Mouse (Mus musculus) heart, adult 11 months (tissue): ENCODE data around the gene Zfp804b.
A peak's percentile ranks its signal among the peaks of the same experiment; 100 is the strongest.

ENCODE experiments used
- DNase-seq: peaks from one replicate; pipeline ENCODE4 v3.0.0; 2022

The Zfp804b gene

GRCm38 (mm10) chr5:7344145-7345010 lies at the start of gene Zfp804b:
Zfp804b (minus strand) TSS chr5:7344756.
- peak; percentile 82 for DNase-seq

GRCm38 (mm10) chr5:7364616-7365015 lies 20.1 kb upstream of the Zfp804b start:
- peak; percentile 81 for DNase-seq

GRCm38 (mm10) chr5:7345011-7345389 lies 444 bp upstream of the Zfp804b start:
- DNase-seq: no peak

- no peak for DNase-seq
Observed at GRCm38 (mm10) chr5:7325594-7325993, 19.0 kb downstream of the Zfp804b start.

- no peak for DNase-seq
Observed at GRCm38 (mm10) chr5:7303819-7304218, 40.7 kb downstream of the Zfp804b start, which contains the start of gene Tex47. Tex47 (plus strand) TSS chr5:7304119.

GRCm38 (mm10) chr5:7302969-7303368 lies 41.6 kb downstream of the Zfp804b start:
- DNase-seq: no peak

- DNase-seq: no peak
Observed at GRCm38 (mm10) chr5:7284336-7284735, 60.2 kb downstream of the Zfp804b start.

- DNase-seq: no peak
Observed at GRCm38 (mm10) chr5:7276659-7277455, 67.7 kb downstream of the Zfp804b start.

GRCm38 (mm10) chr5:7177589-7177988 lies 167.0 kb downstream of the Zfp804b start:
- no peak for DNase-seq

GRCm38 (mm10) chr5:7139658-7140057 lies 204.9 kb downstream of the Zfp804b start:
- no peak for DNase-seq

- DNase-seq: no peak
Observed at GRCm38 (mm10) chr5:7102387-7102786, 242.2 kb downstream of the Zfp804b start.

- no peak for DNase-seq
Observed at GRCm38 (mm10) chr5:7073936-7074631, 270.5 kb downstream of the Zfp804b start.

GRCm38 (mm10) chr5:7007468-7007867 lies 337.1 kb downstream of the Zfp804b start:
- DNase-seq: no peak

- no peak for DNase-seq
Observed at GRCm38 (mm10) chr5:6983993-6984392, 360.6 kb downstream of the Zfp804b start.

- DNase-seq: no peak
Observed at GRCm38 (mm10) chr5:6934837-6935236, 409.7 kb downstream of the Zfp804b start.

- DNase-seq: no peak
Observed at GRCm38 (mm10) chr5:6911290-6911689, 433.3 kb downstream of the Zfp804b start.

GRCm38 (mm10) chr5:6881396-6881795 lies 463.2 kb downstream of the Zfp804b start:
- no peak for DNase-seq

- no peak for DNase-seq
Observed at GRCm38 (mm10) chr5:6871566-6871965, 473.0 kb downstream of the Zfp804b start.

GRCm38 (mm10) chr5:6870970-6871369 lies 473.6 kb downstream of the Zfp804b start:
- DNase-seq: no peak

- no peak for DNase-seq
Observed at GRCm38 (mm10) chr5:6795396-6795795, 549.2 kb downstream of the Zfp804b start.

GRCm38 (mm10) chr5:6769357-6769892 lies 575.1 kb downstream of the Zfp804b start:
- peak; percentile 71 for DNase-seq
